Mouse (Mus musculus) layer of hippocampus, adult 18-20 months (tissue): Measurements from ENCODE around the gene Rfx7. TPM values are rescaled to one million over a fixed set of nuclear protein-coding genes. Genes with fewer than 3 reads are reported as not detected.

ENCODE experiments used
- DNase-seq, 2 experiments: peaks; one replicate each; pipeline ENCODE4 v3.0.0; 2022; ENCODE audit warnings: low spot score in 2 of 2
- long read RNA-seq: library from polyadenylated mRNA; stranded (forward); transcript quantifications from one replicate; pipeline ENCODE4 v2.0.0, GENCODE M21; 2021
- total RNA-seq, 2 experiments: library from RNA; stranded (reverse); gene quantifications; 2 replicates each; pipeline ENCODE4 v1.2.3; 2021

Gene Rfx7
- 10 to 100 TPM; 21.9 to 23.6 TPM for total RNA-seq
- long read RNA-seq, full-length matches to known transcripts = 3 of 5 reads
- long read RNA-seq, partial matches to known transcripts = 0 of 5 reads
- long read RNA-seq, other reads (novel, unspliced or antisense) = 2 of 5 reads

DNA sequence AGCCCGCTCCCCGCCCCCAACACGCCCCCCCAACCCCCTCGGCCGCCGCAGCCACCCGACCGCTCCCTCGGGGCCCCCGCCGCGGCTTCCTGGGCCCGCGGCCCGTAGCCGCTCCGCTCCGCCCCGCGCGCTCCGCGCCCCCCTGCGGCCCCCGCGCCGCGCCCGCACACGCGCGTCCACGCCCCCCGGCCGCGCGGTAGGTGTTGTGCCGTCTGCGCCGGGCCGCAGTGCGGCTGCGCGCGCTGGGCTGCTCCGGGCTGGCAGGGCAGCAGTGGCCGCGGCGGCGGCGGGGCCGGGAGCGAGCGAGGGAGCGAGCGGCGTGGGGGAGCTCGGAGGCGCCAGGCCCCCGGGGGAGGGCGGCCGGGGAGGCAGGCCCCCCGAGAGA lies at the start of gene Rfx7:
Rfx7 (plus strand) TSS at position 245 of the 385 bp plus-strand sequence.
- DNase-seq = peak; percentile 57 to 79

DNA sequence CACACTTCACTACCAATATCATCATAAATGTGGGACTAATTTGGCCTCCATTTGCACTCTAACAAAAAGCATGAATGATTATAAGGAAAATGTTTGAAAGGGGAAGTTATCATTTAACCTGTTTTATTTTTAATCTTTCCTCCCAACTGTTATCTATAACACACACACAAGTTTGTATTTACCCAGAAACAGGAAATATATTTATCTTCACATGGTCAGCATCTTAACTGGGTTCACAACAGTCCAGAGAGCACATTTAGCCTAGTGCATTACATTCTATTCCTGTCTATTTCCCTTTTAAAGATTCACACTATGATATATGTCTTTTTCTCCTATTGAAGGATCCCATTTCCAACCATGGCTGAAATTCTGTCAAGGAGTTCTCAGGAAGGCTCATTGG lies 43.5 kb upstream of the Rfx7 start:
- DNase-seq = no peak

DNA sequence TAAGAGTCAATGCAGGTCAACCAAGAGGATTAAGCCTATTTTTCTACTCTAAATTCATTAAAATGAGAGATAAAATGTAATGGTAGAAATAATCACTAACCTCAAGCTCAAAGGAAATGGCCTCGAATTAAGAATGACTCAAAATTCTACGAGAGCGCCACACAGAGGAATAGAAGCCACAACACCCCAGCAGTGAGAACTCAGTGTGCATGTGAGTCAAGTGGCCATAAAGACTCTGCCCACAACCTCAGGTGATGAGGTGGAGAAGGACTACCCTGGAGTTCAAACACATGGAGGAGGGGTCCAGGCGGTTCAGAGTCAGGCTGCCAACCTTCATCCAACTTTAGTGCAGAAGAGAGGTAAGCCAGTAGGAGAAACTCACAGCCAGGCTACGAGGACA lies 42.9 kb upstream of the Rfx7 start:
- no peak for DNase-seq

DNA sequence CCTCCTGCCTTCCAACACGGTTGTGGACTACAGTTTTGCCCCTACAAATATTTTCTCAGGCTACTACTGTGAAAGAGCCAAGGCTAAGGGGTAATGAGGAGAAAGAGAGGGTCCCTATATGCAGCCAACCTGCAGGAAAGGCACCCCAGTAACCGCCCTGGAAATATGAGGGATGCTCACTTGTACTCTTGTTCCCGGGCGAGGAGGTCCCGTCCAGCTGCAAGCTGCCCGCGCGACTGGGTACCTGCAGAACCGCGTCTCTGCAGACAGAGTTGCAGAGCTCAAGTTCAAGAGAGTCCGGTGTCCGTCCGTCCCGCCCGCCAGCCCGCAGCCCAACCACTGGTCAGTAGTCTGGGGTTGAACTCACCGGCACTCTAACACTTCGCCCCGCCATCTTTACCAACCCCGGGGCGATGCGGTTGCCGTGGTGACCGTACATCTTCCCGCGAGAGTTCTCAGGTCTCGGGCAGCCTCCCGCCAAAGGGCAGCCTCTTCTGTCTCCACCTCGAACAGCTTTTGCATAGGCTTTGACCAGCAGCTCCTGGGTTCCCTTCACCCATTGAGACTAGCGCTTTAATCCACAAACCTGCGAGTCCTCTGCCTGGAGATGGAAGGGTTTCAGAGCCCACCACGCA lies 40.4 kb upstream of the Rfx7 start:
- peak; percentile 57 to 82 for DNase-seq

DNA sequence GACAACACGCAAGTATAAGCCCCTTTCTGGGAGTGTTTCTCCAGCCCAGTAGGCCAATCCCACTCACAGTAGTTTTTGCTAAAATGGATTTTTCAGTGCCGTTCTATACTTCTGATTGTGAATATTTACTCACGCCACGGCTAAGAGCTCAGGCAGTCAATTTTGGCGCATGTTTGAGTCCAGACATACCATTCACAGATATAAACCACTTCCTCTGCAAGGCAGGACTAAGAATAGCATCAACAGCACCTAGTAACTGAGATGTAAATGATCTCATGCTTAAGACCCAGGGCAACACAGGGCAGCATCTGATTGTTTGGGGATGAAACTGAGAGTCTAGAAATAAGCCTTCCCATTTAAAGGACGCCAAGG lies 39.9 kb upstream of the Rfx7 start, which contains the start of gene Tex9:
Tex9 (minus strand) TSS at position 19 of the 372 bp plus-strand sequence.
- DNase-seq = no peak

DNA sequence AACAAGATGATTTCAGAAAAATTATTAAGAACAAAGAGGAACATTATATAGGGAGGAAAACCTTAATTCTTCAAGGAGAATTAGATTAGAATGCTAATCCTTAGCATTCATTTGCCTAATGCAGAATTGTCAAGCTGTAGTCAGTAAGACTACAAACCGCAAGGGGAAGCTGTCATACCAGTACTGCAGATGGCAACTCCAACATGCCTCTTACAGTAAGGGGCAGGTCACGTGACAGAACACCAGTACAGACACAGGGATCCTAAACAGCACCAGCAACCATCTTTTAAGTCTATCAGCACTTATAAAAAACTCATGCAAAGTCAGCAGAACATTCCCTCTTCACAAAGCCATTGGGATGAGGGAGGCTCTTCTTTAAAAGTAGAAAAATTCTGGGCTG lies 38.6 kb upstream of the Rfx7 start:
- DNase-seq = no peak

DNA sequence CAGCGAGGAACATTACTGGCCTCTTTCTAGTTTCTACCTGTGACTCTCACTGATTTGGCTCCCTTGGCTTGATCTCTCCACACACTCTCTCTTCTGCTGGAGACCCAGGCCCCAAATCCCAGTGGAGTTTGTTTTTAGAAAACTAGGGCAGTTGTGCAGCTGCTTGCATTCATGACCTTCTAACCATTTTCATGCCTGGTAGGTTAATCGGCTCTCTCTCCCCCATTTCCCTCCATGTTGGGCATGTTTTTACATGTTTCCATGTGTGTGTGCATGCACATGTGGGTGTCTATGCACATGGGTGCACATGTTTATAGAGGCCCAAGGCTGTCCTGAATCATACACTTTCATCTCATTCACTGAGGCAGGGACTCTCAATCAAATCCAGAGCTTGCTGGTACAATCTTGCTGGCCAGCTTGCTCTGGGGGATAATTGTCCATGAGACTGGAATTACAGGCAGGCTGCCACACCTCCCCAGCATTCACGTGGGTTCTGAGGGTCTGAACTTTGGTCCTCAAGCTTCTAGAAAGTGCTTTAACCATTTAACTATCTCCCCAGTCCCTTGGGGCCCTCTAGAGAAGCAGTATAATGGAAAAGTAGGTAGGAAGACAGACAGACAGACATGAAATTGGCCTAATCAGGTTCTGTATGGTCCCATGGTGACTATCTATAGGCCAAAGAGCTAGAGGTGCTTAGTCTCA lies 37.9 kb upstream of the Rfx7 start:
- no peak for DNase-seq

DNA sequence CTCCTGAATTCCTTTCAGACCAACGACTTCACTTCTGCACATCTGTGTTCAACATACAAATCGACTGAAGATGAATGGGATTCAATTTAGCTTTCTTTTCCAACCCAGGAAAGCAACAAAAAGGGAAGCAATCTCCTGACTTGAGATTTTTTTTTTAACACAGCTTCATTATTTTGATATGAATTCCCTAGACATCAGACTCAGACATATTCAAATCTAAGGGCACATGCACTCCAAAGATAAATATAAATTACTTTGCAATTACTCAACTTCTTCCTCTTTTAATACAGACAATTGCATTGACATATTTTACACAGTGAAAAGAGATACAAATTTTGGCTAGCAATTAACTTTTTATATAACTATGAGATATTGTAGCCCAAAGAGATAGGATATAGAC lies 35.3 kb upstream of the Rfx7 start:
- DNase-seq = no peak

DNA sequence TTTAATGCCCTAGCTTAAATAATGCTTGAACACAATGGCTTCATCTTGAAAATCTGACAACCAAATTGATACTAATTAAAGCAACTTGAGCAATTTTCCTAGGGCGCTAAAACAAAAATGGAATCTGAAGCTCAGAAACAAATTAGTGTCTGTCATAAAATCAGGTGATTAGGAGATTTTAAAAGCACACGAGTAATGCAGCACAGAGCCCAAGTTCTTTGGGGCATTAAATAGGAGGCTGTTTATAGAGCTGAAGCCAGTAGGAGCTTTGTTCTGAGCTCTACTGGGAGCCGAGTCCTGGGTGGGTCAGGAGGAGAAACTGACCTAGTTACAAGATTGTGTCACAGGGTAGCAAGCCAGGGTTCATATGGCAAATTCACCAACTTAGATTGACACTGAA lies 34.9 kb upstream of the Rfx7 start:
- no peak for DNase-seq

DNA sequence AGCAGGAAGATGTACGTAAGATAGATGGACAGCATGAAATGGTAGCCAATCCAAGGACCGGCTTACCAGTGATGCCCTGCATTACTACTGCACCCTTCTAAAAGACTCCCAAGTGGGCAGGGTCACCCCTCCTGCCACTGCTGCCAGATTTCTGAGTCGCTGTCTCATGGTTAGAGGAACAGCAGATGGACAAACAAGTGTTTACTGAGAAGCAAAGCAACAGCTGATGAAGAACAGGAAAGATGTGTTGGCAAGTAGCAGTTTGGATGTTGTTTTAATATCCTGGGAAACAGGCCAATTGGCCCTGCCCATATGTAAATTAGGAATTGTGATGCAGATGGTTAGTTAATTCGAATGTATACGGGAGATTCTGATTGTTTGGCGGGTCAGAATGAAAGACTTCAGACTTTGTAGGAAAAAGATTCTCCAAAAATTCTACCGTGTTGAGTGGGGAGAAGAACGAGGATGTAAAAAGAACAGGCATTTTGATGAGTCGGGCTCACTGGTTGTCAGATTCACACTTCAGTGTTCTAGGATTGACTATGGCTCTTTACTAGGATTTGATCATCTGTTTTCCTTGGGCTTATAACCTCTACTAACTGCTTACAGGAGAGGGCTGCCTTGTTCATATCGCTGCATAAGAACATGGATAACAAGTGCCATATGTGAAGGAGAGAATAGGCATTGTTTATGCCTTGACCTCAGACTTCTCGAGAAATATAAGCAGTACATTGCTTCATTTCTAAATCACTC lies 19.6 kb upstream of the Rfx7 start:
- DNase-seq = peak in 1 of 2 experiments; percentile 15

DNA sequence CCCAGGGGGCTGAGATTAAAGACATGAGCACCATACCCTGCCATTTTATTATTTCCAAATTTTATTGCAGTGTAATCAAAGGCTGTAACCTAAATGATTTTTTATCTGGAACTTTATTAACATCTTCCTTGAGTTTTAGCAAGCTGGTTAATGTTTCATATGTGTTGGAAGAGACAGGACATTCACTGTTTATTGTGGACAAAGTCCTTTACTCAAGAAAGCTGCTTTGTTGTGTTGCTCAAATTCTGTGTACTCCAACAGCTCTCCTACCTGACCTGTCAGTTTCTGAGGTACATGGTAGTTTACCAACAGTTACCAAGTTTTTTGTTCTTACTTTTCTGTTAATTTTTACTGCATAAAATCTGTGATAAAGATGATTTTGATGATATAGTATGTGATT lies 16.7 kb upstream of the Rfx7 start:
- no peak for DNase-seq

DNA sequence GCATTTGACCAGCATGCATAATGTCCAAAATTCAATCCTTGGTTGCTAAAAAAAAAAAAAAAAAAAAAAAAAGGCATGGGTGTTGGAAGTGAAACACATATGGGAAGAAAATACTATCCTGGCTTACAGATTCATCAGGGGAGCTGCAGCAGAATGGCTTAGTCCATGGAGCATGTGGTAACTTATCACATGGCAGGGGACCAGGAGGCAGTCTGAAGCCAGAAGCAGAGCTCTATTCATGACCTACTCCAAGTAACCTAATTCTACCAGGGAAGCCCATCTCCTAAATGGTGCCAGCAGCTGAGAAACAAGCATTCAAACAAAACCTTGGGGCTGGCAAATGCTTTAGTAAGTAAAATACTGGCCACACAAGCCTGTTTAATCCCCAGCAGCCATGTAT lies 12.8 kb upstream of the Rfx7 start:
- no peak for DNase-seq

DNA sequence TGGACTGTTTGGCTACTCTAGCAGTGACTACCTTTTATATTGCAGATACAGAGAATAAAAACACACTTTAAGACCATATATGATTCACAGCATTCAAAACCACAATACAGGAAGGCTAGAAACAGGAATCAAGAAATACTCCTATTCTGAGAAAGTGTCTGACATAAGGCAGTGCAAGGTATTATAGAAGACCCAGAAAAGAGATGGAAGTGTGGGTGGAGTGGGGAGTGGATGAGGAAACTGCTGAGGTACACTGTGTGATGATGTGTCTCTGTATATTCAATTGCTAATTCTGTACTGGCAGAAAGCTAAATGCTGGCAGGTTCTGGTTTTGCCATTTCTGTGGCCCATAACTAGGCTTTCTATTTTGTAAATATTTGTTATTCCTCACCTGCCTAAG lies 11.2 kb upstream of the Rfx7 start:
- DNase-seq = no peak

DNA sequence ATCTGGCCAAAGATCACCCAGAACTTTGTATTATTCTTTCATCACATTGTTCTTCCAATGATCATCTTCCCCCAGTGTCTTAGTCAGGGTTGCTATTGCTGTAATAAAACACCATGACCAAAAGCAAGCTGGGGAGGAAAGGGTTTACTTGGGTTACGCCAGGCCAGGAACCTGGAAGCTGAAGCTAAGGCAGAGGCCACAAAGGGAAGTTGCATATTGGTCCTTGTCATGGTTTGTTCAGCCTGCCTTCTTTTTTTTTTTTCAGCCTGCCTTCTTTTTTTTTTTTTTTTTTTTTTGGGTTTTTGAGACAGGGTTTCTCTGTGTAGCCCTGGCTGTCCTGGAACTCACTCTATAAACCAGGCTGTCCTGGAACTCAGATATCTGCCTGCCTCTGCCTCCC lies 5.9 kb upstream of the Rfx7 start:
- no peak for DNase-seq

DNA sequence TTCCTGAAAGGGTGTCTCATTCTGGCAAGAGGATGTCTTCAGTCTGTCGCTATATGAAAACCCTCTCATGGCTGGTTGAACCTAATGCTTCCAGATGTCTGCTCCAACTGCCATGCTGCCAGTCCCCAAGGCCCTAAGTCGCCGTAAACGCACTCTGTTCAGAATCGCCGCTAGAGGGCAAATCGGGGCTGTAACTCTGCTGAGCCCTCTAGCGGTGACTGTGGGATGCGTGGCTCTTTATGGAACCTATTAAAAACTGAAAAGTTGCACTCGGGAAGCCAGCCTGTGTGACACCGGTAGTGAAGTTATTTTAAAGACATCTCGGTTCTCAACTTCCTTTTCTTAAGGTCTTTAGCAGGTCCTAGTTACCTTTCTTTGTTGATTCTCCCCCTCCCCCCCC lies 1.8 kb upstream of the Rfx7 start:
- peak; percentile 77 to 92 for DNase-seq

DNA sequence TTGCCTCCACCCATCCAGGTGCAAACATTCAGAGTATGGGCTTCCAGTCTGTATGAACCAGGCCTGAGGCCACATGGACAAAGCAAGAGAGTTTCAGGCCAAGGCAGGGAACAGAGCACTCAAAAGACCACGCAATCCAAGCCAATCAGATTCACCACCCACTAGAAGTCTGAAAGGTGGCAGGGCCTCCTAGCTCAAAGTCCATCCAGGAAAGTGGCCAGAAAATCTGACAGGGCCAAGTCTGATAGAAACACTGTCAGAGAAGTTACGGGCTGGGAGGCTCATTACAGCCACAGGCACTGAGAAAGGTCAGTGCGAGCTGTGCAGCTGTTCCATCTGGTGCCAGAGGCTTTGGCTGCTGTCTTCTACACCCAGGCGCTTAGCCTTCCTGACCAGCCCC lies 1.2 kb upstream of the Rfx7 start:
- DNase-seq = peak in 1 of 2 experiments; percentile 4

DNA sequence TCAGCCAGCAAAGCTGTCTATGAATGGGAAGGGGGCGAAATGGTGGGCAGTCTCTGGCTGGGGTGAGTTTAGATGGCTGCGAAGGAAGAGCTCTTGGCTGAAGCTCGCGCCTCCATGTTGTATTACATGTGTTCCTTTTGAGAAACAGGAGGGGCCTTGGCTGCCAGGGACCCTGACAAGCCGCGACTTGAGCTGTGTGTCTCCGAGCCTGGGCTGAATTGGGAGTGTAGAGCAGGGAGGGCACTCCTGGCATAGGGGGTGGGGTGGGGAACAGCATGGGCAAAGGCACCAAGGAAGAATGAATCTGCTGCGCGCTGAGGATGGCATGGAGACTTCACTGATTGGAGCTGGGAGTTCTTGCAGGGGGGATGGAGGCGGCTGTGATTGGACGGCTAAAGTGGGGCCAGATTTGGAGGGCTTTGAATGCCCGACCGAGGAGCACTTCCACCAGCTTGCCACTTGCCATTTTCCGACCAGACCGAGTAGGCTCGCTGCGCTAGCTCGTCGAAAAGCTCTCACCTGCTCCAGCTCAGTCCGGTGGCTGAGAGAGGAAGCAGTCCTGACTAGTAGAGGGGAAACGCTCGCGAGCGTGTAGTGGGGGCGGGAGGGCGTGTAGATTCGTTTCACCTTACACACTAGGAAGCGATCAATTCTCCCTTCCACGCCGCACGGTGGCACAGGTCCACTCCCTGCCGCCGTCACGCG lies 597 bp upstream of the Rfx7 start:
- peak; percentile 77 to 84 for DNase-seq

DNA sequence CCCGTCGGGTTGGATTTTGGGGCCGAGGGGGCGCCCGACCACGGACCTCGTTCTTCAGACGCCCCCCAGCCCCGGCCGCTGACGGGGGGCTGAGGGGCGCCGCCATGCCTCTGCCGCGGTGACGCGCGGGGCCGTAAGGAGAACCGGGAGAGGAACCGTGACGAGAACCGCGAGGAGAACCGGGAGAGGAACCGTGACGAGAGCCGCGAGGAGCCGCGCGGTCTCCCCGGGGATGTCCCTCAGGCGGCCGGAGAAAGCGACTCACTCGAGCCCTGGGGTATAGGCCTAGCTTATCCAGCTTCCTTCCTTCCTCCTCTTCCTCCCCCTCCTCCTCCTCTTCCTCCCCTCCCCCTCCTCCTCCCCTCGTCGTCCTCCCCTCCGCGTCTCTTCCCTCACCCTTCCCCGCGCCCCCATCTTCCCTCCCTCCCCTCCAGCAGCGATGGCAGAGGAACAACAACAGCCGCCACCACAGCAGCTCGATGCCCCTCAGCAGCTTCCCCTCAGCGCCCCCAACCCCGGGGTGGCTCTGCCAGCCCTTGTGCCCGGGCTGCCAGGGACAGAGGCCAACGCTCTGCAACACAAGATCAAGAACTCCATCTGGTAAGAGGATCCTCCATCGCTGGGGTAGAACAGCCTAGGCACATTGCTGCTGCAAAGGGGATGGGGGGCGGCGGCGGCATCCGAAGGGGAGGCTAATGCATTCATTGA lies 495 bp downstream of the Rfx7 start:
- DNase-seq = peak; percentile 26 to 50

DNA sequence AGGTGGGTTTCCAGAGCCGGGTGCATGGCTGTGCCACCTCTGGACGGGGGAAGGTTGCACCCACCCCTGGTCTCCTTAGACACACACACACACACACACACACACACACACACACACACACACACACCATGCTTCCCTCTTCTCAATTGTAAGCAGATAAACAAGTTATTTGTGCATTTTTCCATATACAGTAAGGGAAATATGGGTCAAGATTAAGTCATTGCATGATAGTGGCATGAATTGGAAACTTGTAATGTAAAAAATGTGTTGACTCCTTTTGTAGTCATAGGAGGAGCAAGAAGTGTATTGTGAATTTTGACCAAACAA lies 1.0 kb downstream of the Rfx7 start:
- DNase-seq = no peak

DNA sequence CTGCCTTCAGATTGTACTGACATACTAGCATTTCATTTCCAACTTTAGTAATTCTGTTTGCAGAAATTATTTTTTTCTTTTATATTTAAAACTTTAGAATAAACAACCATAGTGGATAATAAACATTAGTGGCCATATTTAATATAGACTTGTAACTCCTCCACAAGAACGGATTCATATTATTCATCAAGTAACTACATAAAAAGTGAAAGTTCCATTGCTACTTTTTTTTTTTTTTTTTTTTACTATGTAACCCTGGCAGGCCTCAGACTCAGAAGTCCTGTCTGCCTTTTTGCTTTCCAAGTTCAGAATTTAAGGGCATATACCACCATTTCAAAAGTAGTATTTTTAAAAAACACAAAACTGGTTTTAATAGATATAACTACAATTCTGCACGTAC lies 2.9 kb downstream of the Rfx7 start:
- no peak for DNase-seq

DNA sequence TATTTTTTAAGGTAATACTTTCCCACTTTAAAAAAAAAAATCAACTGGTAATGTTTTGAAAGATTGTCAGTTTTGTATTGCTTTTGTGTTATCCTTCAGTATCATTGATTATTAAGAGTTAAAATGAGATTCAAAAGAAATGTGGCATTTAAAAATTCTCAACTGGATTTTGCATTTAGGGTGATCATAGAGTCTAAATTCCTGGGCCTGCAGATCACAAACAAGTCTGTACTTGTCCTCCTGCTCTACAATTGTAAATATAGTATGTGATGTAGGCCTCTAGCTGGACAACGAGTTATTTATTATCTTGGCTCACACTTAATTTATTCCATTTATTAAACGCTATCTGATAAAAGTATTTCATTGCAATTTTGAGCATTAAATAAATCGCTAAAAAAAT lies 3.4 kb downstream of the Rfx7 start:
- DNase-seq = no peak
